ENCODE assay signal across 8 mouse cellular contexts in the genomic region with DNA sequence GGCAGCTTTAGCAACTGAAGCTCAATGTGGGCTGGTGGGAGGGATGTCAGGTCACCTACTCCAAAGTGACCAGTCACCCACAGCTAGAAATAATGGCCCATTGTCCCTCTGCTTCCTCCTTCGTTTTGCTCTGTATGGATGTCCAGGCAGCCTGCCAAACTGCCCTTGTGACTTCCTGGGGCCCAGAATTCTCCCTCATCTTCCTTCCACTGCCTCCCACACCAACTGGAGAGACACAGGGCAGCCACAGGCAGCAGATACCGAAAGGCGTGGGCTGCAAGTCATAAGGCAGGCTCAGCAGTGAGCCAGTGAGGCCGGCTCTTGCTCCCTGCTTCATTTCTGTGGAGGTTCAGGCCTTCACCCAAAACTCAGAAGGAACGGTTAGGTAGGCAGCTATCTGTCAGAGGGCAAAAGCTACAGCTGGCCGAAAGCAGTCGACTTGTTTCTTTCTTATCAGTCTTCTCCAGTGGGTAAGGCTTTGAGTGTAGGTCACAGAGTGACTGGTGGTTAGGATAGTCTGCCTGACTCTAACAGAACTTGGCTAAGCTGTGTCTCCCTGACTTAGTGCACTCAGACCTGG. TPM values are rescaled to one million over a fixed set of nuclear protein-coding genes. Genes with fewer than 3 reads are reported as not detected.
DNase-seq lines count a peak whose midpoint lies in the region; ATAC-seq and TF ChIP-seq lines count a peak whose summit lies in the region.

No protein-coding gene starts in this region.

- no peak overlapping the region for H3K4me2 ChIP-seq in forebrain, embryonic 11.5 days (ENCODE audit: low read depth, low read length, severe bottlenecking)
- no peak overlapping the region for H3K4me2 ChIP-seq in forebrain, embryonic 15.5 days (replicated peaks)
- peak overlapping the region; percentile 41 for H3K4me2 ChIP-seq in heart, embryonic 13.5 days
- H3K4me2 ChIP-seq in kidney, embryonic 16.5 days (replicated peaks; ENCODE audit: low read depth, low read length), result no peak overlapping the region
- no peak overlapping the region for H3K4me2 ChIP-seq in limb, embryonic 14.5 days (replicated peaks; ENCODE audit: low read depth, low read length, severe bottlenecking)
- H3K4me2 ChIP-seq in neural tube, embryonic 13.5 days, result no peak overlapping the region

- no peaks in the 10 kb centered on the region for H3K27me3 ChIP-seq in forebrain, embryonic 11.5 days (ENCODE audit: control insufficient read depth, insufficient read depth, low read length)
- H3K27me3 ChIP-seq in forebrain, embryonic 15.5 days, result no peaks in the 10 kb centered on the region
- H3K27me3 ChIP-seq in embryonic facial prominence, embryonic 10.5 days (replicated peaks; ENCODE audit: low read depth, poor library complexity, severe bottlenecking), result no peaks in the 10 kb centered on the region
- H3K27me3 ChIP-seq in heart, embryonic 13.5 days (replicated peaks), result no peaks in the 10 kb centered on the region
- H3K27me3 ChIP-seq in kidney, embryonic 16.5 days (ENCODE audit: insufficient read depth, low read length), result no peaks in the 10 kb centered on the region
- no peaks in the 10 kb centered on the region for H3K27me3 ChIP-seq in limb, embryonic 14.5 days (ENCODE audit: control insufficient read depth, insufficient read depth, low read length)
- no peaks in the 10 kb centered on the region for H3K27me3 ChIP-seq in neural tube, embryonic 13.5 days

- no peak for ATAC-seq in forebrain, embryonic 11.5 days (replicated peaks; ENCODE audit: low FRiP score)
- ATAC-seq in forebrain, embryonic 15.5 days (replicated peaks), result no peak
- ATAC-seq in heart, embryonic 13.5 days (ENCODE audit: extremely low read depth, insufficient number of reproducible peaks, low FRiP score, low TSS enrichment), result peak; percentile 29; the same call in 1 of the 2 replicates
- ATAC-seq in kidney, embryonic 16.5 days (ENCODE audit: low FRiP score, low TSS enrichment), result peak; percentile 82
- ATAC-seq in limb, embryonic 14.5 days (ENCODE audit: low FRiP score, low read depth), result no peak
- no peak; the same call in 1 of the 2 replicates for ATAC-seq in neural tube, embryonic 13.5 days (ENCODE audit: low read depth)

- H3K27ac ChIP-seq in forebrain, embryonic 11.5 days (ENCODE audit: low read depth, low read length), result 0 out of 2 replicates have a peak overlapping the region, but pooled peaks have one; percentile 1
- no peak overlapping the region for H3K27ac ChIP-seq in forebrain, embryonic 15.5 days (replicated peaks)
- peak overlapping the region; percentile 67; the same call in 1 of the 2 replicates for H3K27ac ChIP-seq in embryonic facial prominence, embryonic 10.5 days (replicated peaks)
- peak overlapping the region; percentile 95 for H3K27ac ChIP-seq in heart, embryonic 13.5 days (replicated peaks)
- H3K27ac ChIP-seq in kidney, embryonic 16.5 days (ENCODE audit: low read length), result peak overlapping the region; percentile 94
- H3K27ac ChIP-seq in limb, embryonic 14.5 days (replicated peaks; ENCODE audit: low read depth, low read length), result peak overlapping the region; percentile 14
- H3K27ac ChIP-seq in neural tube, embryonic 13.5 days (replicated peaks), result peak overlapping the region; percentile 42

- TF ChIP-seq POLR2A in limb, embryonic 14.5 days (IDR thresholded peaks at IDR 0.05; ENCODE audit: borderline replicate concordance, extremely low read depth, insufficient read depth, insufficient read length), result no peak

- no peak for DNase-seq in forebrain, embryonic 11.5 days (ENCODE audit: low spot score)
- no peak for DNase-seq in embryonic facial prominence, embryonic 10.5 days (ENCODE audit: low spot score)
- DNase-seq in limb, embryonic 14.5 days (ENCODE audit: low spot score), result peak; percentile 50
- DNase-seq in testis, postnatal 14 days (ENCODE audit: low spot score), result peak; percentile 86

- no peaks in the 10 kb centered on the region for H3K36me3 ChIP-seq in forebrain, embryonic 11.5 days (ENCODE audit: control insufficient read depth, insufficient read depth, low read length)
- no peaks in the 10 kb centered on the region for H3K36me3 ChIP-seq in forebrain, embryonic 15.5 days
- no peaks in the 10 kb centered on the region for H3K36me3 ChIP-seq in embryonic facial prominence, embryonic 10.5 days (replicated peaks)
- H3K36me3 ChIP-seq in heart, embryonic 13.5 days, result no peaks in the 10 kb centered on the region
- H3K36me3 ChIP-seq in kidney, embryonic 16.5 days (ENCODE audit: insufficient read depth, low read length), result no peaks in the 10 kb centered on the region
- H3K36me3 ChIP-seq in limb, embryonic 14.5 days (ENCODE audit: control insufficient read depth, insufficient read depth, low read length), result no peaks in the 10 kb centered on the region
- H3K36me3 ChIP-seq in neural tube, embryonic 13.5 days, result no peaks in the 10 kb centered on the region

- H3K9me3 ChIP-seq in forebrain, embryonic 11.5 days (ENCODE audit: control insufficient read depth, low read length), result no peaks in the 10 kb centered on the region
- H3K9me3 ChIP-seq in forebrain, embryonic 15.5 days, result no peaks in the 10 kb centered on the region
- no peaks in the 10 kb centered on the region for H3K9me3 ChIP-seq in embryonic facial prominence, embryonic 10.5 days
- no peaks in the 10 kb centered on the region for H3K9me3 ChIP-seq in heart, embryonic 13.5 days
- no peaks in the 10 kb centered on the region for H3K9me3 ChIP-seq in kidney, embryonic 16.5 days (ENCODE audit: low read length)
- H3K9me3 ChIP-seq in limb, embryonic 14.5 days (ENCODE audit: control insufficient read depth, low read length), result no peaks in the 10 kb centered on the region
- no peaks in the 10 kb centered on the region for H3K9me3 ChIP-seq in neural tube, embryonic 13.5 days

- no peaks in the 10 kb centered on the region for H3K4me1 ChIP-seq in forebrain, embryonic 11.5 days (replicated peaks; ENCODE audit: control insufficient read depth, insufficient read depth, low read length)
- H3K4me1 ChIP-seq in forebrain, embryonic 15.5 days, result no peaks in the 10 kb centered on the region
- H3K4me1 ChIP-seq in embryonic facial prominence, embryonic 10.5 days, result peaks cover 6% of the 10 kb centered on the region; the same call in 1 of the 2 replicates
- H3K4me1 ChIP-seq in heart, embryonic 13.5 days, result peaks cover 52% of the 10 kb centered on the region
- H3K4me1 ChIP-seq in kidney, embryonic 16.5 days (ENCODE audit: insufficient read depth, low read length), result peaks cover 31% of the 10 kb centered on the region
- peaks cover 6% of the 10 kb centered on the region; the same call in 1 of the 2 replicates for H3K4me1 ChIP-seq in limb, embryonic 14.5 days (ENCODE audit: control insufficient read depth, insufficient read depth, low read length)
- peaks cover 10% of the 10 kb centered on the region for H3K4me1 ChIP-seq in neural tube, embryonic 13.5 days (replicated peaks)

- no peak overlapping the region for H3K4me3 ChIP-seq in forebrain, embryonic 11.5 days (ENCODE audit: low read depth, low read length)
- no peak overlapping the region for H3K4me3 ChIP-seq in forebrain, embryonic 15.5 days
- H3K4me3 ChIP-seq in embryonic facial prominence, embryonic 10.5 days, result no peak overlapping the region
- no peak overlapping the region for H3K4me3 ChIP-seq in heart, embryonic 13.5 days
- no peak overlapping the region for H3K4me3 ChIP-seq in kidney, embryonic 16.5 days (ENCODE audit: low read length)
- H3K4me3 ChIP-seq in limb, embryonic 14.5 days (replicated peaks; ENCODE audit: low read length), result no peak overlapping the region
- H3K4me3 ChIP-seq in neural tube, embryonic 13.5 days, result no peak overlapping the region

- no peak overlapping the region for H3K9ac ChIP-seq in forebrain, embryonic 11.5 days (ENCODE audit: low read length)
- no peak overlapping the region for H3K9ac ChIP-seq in forebrain, embryonic 15.5 days (replicated peaks)
- peak overlapping the region; percentile 52; the same call in 1 of the 2 replicates for H3K9ac ChIP-seq in heart, embryonic 13.5 days
- H3K9ac ChIP-seq in kidney, embryonic 16.5 days (replicated peaks; ENCODE audit: low read length), result peak overlapping the region; percentile 27; the same call in 1 of the 2 replicates
- no peak overlapping the region for H3K9ac ChIP-seq in limb, embryonic 14.5 days (ENCODE audit: low read depth, low read length, severe bottlenecking)
- no peak overlapping the region for H3K9ac ChIP-seq in neural tube, embryonic 13.5 days

- WGBS in forebrain, embryonic 11.5 days, result 72% methylated on average over 7 of the region's 7 CpGs
- WGBS in forebrain, embryonic 15.5 days, result 63% methylated on average over 7 of the region's 7 CpGs
- 64% methylated on average over 7 of the region's 7 CpGs for WGBS in embryonic facial prominence, embryonic 10.5 days
- WGBS in heart, embryonic 13.5 days, result 3% methylated on average over 7 of the region's 7 CpGs
- WGBS in kidney, embryonic 16.5 days, result 11% methylated on average over 7 of the region's 7 CpGs
- 73% methylated on average over 7 of the region's 7 CpGs for WGBS in limb, embryonic 14.5 days
- 65% methylated on average over 7 of the region's 7 CpGs for WGBS in neural tube, embryonic 13.5 days

RNA-seq across cellular contexts. Expression of a gene that starts 2.2 kb away (rescaled TPM):
- polyA plus RNA-seq in forebrain, embryonic 11.5 days (2014; fragmentation: Nextera tagmentation; extraction: Ambion mirVana), result 254 and 262 TPM in 2 replicates
- polyA plus RNA-seq in forebrain, embryonic 15.5 days (2015; fragmentation: Nextera tagmentation; extraction: Ambion mirVana), result 245 and 250 TPM in 2 replicates
- 286 TPM in 2 replicates for polyA plus RNA-seq in embryonic facial prominence, embryonic 10.5 days (2016; fragmentation: Nextera tagmentation; extraction: Ambion mirVana)
- 414 and 475 TPM in 2 replicates for polyA plus RNA-seq in heart, embryonic 13.5 days (2015; fragmentation: Nextera tagmentation; extraction: Ambion mirVana)
- polyA plus RNA-seq in kidney, embryonic 16.5 days (2015; fragmentation: Nextera tagmentation; extraction: Ambion mirVana), result 344 and 350 TPM in 2 replicates
- 146 and 150 TPM in 2 replicates for polyA plus RNA-seq in limb, embryonic 14.5 days (2012; rRNA removed)
- polyA plus RNA-seq in limb, embryonic 14.5 days (2014; fragmentation: Nextera tagmentation; extraction: Ambion mirVana), result 215 and 226 TPM in 2 replicates
- polyA plus RNA-seq in neural tube, embryonic 13.5 days (2015; fragmentation: Nextera tagmentation; extraction: Ambion mirVana), result 276 and 284 TPM in 2 replicates

RNA-seq across cellular contexts. Expression of a gene that starts 25.9 kb away (rescaled TPM):
- polyA plus RNA-seq in forebrain, embryonic 11.5 days (2014; fragmentation: Nextera tagmentation; extraction: Ambion mirVana), result 11.9 and 13.7 TPM in 2 replicates
- polyA plus RNA-seq in forebrain, embryonic 15.5 days (2015; fragmentation: Nextera tagmentation; extraction: Ambion mirVana), result 31.7 and 33.0 TPM in 2 replicates
- 17.4 and 18.3 TPM in 2 replicates for polyA plus RNA-seq in embryonic facial prominence, embryonic 10.5 days (2016; fragmentation: Nextera tagmentation; extraction: Ambion mirVana)
- 36.7 and 44.7 TPM in 2 replicates for polyA plus RNA-seq in heart, embryonic 13.5 days (2015; fragmentation: Nextera tagmentation; extraction: Ambion mirVana)
- 30.8 and 36.2 TPM in 2 replicates for polyA plus RNA-seq in kidney, embryonic 16.5 days (2015; fragmentation: Nextera tagmentation; extraction: Ambion mirVana)
- 16.0 and 18.0 TPM in 2 replicates for polyA plus RNA-seq in limb, embryonic 14.5 days (2012; rRNA removed)
- 24.7 and 26.5 TPM in 2 replicates for polyA plus RNA-seq in limb, embryonic 14.5 days (2014; fragmentation: Nextera tagmentation; extraction: Ambion mirVana)
- 25.7 and 29.4 TPM in 2 replicates for polyA plus RNA-seq in neural tube, embryonic 13.5 days (2015; fragmentation: Nextera tagmentation; extraction: Ambion mirVana)

Comparison
In these comparisons a context has a peak if more than half of its experiments do, and no peak if none do; other contexts are left out.
1. ATAC-seq: peak in heart, embryonic 13.5 days (single experiment) and kidney, embryonic 16.5 days (single experiment); none in forebrain, embryonic 11.5 days (single experiment), forebrain, embryonic 15.5 days (single experiment), limb, embryonic 14.5 days (single experiment) and neural tube, embryonic 13.5 days (single experiment).
2. DNase-seq: peak in limb, embryonic 14.5 days (single experiment) and testis, postnatal 14 days (single experiment); none in forebrain, embryonic 11.5 days (single experiment) and embryonic facial prominence, embryonic 10.5 days (single experiment).
3. H3K9ac ChIP-seq: peak in heart, embryonic 13.5 days (single experiment) and kidney, embryonic 16.5 days (single experiment); none in forebrain, embryonic 11.5 days (single experiment), forebrain, embryonic 15.5 days (single experiment), limb, embryonic 14.5 days (single experiment) and neural tube, embryonic 13.5 days (single experiment).